Mouse (Mus musculus) testis, adult 2 months (tissue): Measurements from ENCODE around the gene Zc3h8.

Experiments used
- CTCF ChIP-seq: fragments of 200-500 bp; IDR thresholded peaks from 2 replicates; pipeline ENCODE4 v1.5.1; 2012; ENCODE audit warnings: low read depth, mild to moderate bottlenecking, inconsistent platforms, low read length, moderate library complexity; ENCODE audit not compliant: control insufficient read depth, insufficient read depth, insufficient replicate concordance
- POLR2A ChIP-seq: fragments of 200-500 bp; IDR thresholded peaks from 2 replicates; pipeline ENCODE4 v1.6.1; 2012; ENCODE audit warnings: low read depth, mild to moderate bottlenecking, inconsistent platforms, low read length, moderate library complexity; ENCODE audit not compliant: control insufficient read depth

DNA sequence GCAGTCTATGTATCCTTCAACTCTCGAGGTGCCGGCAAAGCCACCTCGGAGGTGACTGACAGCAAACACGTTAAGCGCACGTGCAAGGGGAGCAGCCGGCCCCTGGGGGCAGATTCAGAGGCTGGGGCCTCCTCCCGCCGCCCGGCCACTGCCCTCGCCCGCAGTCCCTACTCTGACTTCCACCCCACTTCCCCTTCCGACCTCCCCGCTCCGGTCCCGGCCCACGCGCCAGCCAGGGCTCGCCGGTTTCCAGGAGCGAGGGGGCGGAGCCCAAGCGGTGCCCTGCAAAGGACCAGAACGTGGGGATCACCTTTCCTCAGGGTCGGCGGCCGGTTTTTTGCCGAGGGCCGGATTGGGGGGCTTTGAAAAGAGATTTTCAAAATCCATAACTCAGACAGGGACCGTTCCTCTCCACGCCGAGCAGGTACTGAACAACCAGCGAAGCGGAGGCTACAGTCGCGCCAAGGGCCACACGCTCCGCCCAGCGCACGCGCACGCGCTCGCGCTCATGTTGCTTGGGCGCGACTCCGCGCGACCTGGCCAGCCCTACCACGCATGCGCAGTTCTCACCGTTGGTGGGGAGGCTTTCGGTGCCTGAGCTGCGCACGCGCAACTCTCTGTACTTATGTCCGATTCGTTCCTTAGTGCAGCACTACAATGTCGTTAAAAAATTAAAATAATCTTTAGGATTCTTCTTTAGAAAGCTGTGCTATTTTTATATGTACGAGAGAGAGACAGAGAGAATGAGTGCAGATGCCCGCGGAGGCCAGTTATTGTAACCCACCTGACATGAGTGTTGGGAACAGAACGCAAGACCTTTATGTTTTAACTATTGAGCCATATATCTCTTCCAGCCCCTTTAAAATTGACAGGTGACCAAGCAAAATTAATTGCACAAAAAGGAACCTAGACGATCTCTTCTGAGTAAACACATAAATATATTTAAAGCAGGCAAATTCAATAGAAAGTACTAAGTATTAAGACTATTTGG, at the start of gene Zc3h8:
- peak; percentile 84 for TF ChIP-seq POLR2A
- TF ChIP-seq CTCF = no peak
